Mouse (Mus musculus) adrenal gland, postnatal 25 days (tissue): ENCODE results near the gene Btbd35f9. TPM values are rescaled to one million over a fixed set of nuclear protein-coding genes. Genes with fewer than 3 reads are reported as not detected.
"Not testable (repeated sequence)": the region's sequence is repeated elsewhere in the genome, so short reads cannot be mapped to it uniquely, and the experiment has no call there.

ENCODE experiments used
- DNase-seq: peaks from one replicate; pipeline ENCODE4 v3.0.0; 2021; ENCODE audit warnings: mixed read lengths
- long read RNA-seq: library from polyadenylated mRNA; stranded (forward); transcript quantifications from one replicate; pipeline ENCODE4 v2.0.0, GENCODE M21; 2021
- total RNA-seq: library from RNA; stranded (reverse); gene quantifications from 2 replicates; pipeline ENCODE4 v1.2.3, GENCODE M21; 2021

The Btbd35f9 gene
- not detected in 2 replicates for total RNA-seq
- long read RNA-seq = 0 reads

DNA sequence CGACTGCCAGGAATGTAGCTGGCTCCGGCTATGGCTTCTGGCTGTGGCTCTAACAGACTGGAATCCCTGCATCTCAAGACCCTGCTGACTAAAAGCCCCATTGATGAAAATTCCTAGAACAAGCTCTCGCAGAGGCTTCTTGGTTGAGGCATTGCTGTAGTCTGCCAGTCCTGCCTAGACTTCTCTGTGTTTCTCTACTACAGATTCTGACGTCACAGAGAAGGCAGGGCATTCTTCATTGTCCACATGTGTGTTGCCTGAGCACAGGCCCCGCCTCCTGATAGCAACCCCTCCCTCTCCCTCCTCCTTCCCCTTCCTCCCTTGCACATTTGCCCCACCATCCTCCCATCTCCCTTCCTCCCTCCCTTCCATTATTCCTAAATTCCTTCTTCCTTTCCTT, at the start of gene Btbd35f9:
Gene Btbd35f9 (minus strand): TSS at position 101 of the 400 bp plus-strand sequence.
- DNase-seq = not testable (repeated sequence)

Other genes with a start within 250 kb of the Btbd35f9 start
- not detected in 2 replicates for gene Btbd35f6, start 205.0 kb downstream of the Btbd35f9 start, total RNA-seq
- gene Gm21870, start 174.7 kb downstream of the Btbd35f9 start, total RNA-seq = not detected in 2 replicates
- not detected in 2 replicates for gene Spin2g, start 77.2 kb upstream of the Btbd35f9 start, total RNA-seq